Mouse (Mus musculus) ES-E14 (cell line): ENCODE measurements around the gene Arntl.

ENCODE experiments used
- HCFC1 ChIP-seq: IDR thresholded peaks from 2 replicates; pipeline ENCODE4 v1.6.1; 2012; ENCODE audit warnings: low read length, inconsistent platforms, borderline replicate concordance; ENCODE audit not compliant: insufficient read depth
- ZC3H11A ChIP-seq: IDR thresholded peaks from 2 replicates; pipeline ENCODE4 v1.6.1; 2012; ENCODE audit warnings: low read depth, mild to moderate bottlenecking, inconsistent platforms, low read length, borderline replicate concordance
- ZNF384 ChIP-seq: IDR thresholded peaks from 2 replicates; pipeline ENCODE4 v1.6.1; 2012; ENCODE audit warnings: low read depth, low read length, inconsistent platforms

GRCm38 (mm10) chr7:113289211-113289610 is 81.9 kb downstream of the Arntl start:
- TF ChIP-seq ZC3H11A (no peak), HCFC1 (no peak), ZNF384 (no peak)
